Mouse (Mus musculus) monocyte, adult 5-6 weeks (primary cell): ENCODE data around the gene Ece2. TPM values are rescaled to one million over a fixed set of nuclear protein-coding genes. Genes with fewer than 3 reads are reported as not detected.
"Not testable (repeated sequence)": the region's sequence is repeated elsewhere in the genome, so short reads cannot be mapped to it uniquely, and the experiment has no call there.

Experiments
- ATAC-seq: fragments of 153-309, 156-312 bp; replicated peaks from 2 replicates; pipeline ENCODE4 v1.8.0; 2017; ENCODE audit warnings: mild to moderate bottlenecking; ENCODE audit not compliant: low TSS enrichment, insufficient number of reproducible peaks, severe bottlenecking, poor library complexity, low FRiP score
- total RNA-seq: library from RNA; stranded (forward); fragments of 200-1000, 200-491, 200-594 nt; gene quantifications from 3 replicates; pipeline ENCODE4 v1.2.3, GENCODE M21; 2017

Ece2 gene
- total RNA-seq, 1 experiment from 2014 or later: not detected

- no peak for ATAC-seq
Observed at GRCm38 (mm10) chr16:20621191-20621990, 8.2 kb upstream of the Ece2 start, which contains the start of gene Camk2n2. Camk2n2 (minus strand) TSS chr16:20621287.

DNA sequence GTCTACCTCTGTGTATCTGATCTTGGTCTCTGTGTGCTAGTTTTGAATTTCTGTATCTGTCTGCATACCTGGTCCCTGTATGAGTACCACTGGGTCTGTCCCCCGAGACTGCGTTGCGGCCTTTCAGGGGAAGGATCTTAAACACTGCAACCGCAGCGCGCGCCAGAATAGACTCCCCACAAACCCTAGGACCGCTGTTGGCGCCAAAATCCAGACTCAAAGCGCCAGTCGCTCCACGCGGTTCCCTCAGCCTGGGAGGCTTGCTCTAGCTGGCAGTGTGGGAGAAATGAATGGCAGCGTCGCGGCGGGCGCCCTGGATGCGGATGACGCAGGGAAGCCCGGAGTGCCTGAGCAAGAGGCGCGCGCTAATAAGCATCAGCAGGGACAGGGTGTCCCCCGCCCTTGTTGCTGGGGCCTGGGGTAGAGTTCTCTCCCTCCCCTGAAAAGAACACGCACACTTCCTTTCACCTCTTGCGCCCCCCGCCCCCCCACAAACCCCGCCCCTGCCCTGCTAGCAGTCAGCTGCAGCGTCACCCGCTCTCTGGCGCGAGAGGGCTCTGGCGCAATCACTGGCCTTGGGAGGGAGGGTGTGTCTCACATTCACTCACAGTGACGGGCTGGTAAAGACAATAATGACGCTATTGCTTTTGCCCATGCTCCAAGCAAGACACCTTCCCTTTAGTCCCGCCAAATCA is 7.5 kb upstream of the Ece2 start:
- peak; percentile 68 for ATAC-seq

DNA sequence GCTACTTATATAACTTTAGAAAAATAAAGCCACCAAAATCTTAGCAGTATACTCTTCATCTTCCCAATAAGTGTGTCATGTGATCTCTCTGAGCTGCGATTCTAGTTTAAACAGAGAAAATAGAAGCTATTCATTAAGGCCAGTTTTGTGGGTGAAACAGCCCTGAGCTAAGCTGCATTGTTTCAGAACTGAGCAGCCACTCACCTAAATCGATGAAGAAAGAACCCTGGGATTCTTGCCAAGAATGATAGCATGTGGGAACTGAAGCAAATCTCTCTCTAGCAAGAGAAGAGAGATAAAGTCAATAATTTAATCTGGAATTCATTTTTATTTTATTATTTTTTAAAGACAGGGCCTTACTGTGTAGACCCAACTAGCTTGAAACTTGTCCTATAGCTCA is 6.4 kb upstream of the Ece2 start:
- ATAC-seq: no peak

DNA sequence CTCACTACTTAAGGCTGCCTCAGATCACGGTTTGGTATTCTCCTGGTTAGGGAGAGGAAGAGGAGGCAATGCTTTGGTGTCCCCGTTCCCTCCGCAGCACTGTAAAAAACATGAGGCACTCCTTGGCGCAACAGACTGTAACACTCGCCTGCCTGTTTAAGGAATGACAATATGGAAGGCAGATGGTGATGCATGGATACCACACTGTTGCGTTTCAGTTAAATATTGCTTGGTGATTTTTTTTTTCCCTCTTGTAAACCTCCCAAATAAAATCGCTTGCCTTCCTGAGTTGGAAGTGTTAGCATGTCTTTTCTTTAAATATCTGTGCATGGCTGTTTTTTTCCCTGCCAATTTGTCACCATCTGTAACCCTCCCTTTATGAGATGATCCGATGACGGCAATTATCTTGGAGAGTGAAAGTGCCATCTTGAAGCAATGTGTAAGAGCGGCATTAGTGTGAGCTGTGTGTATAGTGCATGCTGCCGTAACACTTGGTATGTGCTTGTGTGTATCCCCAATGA is 697 bp upstream of the Ece2 start:
- no peak for ATAC-seq

- ATAC-seq: no peak
Observed at GRCm38 (mm10) chr16:20637410-20637809, 7.8 kb downstream of the Ece2 start.

GRCm38 (mm10) chr16:20638367-20638766 is 8.7 kb downstream of the Ece2 start:
- no peak for ATAC-seq

DNA sequence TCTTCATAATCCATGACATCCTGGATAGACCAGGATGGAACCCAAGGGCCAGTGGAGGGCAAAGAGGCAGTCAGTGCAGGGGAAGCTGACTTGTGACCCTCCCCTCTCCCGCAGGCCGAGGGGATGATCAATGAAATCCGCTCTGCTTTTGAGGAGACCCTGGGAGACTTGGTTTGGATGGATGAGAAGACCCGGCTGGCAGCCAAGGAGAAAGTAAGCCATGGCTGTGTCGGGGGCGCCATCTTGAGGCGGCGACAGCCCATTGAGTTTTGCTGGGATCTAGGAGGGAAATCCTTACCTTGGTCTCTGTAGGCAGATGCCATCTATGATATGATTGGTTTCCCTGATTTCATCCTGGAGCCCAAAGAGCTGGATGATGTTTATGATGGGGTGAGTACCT is 12.5 kb downstream of the Ece2 start:
- ATAC-seq: peak; percentile 56

- no peak for ATAC-seq
Observed at GRCm38 (mm10) chr16:20643911-20644310, 14.3 kb downstream of the Ece2 start.

- peak; percentile 94 for ATAC-seq
Observed at GRCm38 (mm10) chr16:20651076-20651946, 21.7 kb downstream of the Ece2 start, which contains the start of gene Psmd2. Psmd2 (plus strand) TSS chr16:20651652.

GRCm38 (mm10) chr16:20651947-20652310 is 22.3 kb downstream of the Ece2 start:
- no peak for ATAC-seq

GRCm38 (mm10) chr16:20653315-20653714 is 23.7 kb downstream of the Ece2 start:
- no peak for ATAC-seq

- no peak for ATAC-seq
Observed at GRCm38 (mm10) chr16:20657661-20658060, 28.0 kb downstream of the Ece2 start.

DNA sequence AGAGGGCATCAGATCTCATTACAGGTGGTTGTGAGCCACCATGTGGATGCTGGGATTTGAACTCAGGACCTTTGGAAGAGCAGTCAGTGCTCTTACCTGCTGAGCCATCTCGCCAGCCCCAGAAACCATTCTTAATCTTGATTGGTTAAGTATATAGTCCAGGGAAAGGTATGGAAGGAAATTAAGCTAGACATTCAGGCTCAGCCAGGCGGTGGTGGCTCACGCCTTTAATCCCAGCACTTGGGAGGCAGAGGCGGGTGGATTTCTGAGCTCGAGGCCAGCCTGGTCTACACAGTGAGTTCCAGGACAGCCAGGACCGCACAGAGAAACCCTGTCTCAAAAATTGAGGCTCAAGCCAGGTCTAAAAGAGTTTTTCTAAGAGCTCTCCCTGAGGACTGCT is 38.4 kb downstream of the Ece2 start, which contains the start of gene Eif4g1:
Gene Eif4g1 (plus strand): TSS at position 301 of the 400 bp plus-strand sequence.
- not testable (repeated sequence) for ATAC-seq

DNA sequence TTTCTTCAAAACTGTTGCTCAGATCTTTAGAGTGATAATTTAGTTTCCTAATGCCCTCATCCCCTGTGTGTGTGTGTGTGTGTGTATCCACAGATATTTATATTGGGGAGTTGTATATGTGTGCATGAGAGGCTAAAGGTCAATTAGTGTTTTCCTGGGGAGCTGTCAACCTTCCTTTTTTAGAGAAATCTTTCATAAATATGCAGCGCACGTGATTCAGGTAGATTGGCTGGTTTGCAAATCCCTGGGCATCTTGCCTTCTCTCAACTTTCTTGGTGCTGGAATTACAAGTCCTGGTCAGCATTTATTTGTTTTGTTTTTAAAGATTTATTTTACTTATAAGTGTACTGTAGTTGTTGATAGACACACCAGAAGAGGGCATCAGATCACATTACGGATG is 40.7 kb downstream of the Ece2 start:
- ATAC-seq: no peak

- ATAC-seq: no peak
Observed at GRCm38 (mm10) chr16:20671886-20672285, 42.3 kb downstream of the Ece2 start.

DNA sequence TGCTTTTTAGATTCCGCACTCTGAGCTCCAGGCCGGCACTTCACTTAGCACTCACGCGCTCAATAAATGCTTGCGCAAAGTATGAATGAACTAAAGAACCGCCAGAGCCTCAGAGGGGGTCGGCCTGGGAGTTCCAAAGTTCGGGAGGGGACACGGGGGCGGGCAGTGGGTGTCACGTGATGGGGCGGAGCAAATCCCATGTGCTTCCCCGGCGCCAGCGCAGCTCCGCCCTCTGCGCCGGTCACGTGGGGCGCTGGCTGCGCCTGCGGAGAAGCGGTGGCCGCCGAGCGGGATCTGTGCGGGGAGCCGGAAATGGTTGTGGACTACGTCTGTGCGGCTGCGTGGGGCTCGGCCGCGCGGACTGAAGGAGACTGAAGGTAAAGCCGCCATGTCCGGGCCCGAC is 42.9 kb downstream of the Ece2 start:
- peak; percentile 85 for ATAC-seq

DNA sequence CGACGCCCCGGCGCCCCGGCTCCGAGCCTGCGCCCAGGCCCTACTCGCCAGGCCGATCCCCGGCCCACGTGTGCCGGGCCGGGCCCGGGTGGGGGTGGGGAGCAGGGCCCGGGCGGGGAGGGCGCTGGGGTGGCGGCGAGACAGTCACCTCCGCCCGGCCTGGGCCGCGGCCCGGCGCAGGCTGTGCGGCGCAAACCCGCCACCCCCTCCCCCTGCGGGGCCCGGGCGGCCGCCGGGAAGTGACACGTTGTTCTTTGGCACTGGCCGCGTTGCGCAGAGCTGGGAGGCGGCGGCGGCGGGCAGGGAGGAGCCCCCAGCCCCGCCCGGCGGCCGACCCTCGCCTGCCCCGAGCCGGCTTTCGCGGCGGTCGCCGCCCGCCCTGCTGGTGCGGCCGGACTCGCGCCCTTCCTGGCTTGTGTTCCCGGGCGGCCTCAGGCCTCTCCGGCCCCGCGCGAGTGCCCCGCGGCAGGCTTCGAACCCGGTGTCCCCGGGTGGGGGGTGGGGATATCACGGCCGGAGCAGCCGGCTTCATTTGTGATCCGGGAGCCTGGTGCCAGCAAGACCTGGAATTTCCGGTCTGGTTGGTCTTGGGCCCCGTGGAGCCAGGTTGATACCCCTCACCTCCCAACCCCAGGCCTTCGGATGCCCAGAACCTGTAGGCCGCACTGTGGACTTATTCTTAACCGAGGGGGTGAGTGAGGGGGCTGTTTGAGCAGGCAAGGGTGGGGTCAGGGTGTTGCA is 43.5 kb downstream of the Ece2 start:
- ATAC-seq: no peak

GRCm38 (mm10) chr16:20673706-20674303 is 44.2 kb downstream of the Ece2 start:
- ATAC-seq: no peak
